ENCODE assay signal across 20 mouse cellular contexts in genomic region chr7:140840750-140841735, GRCm38 (mm10). TPM values are rescaled to one million over a fixed set of nuclear protein-coding genes. Genes with fewer than 3 reads are reported as not detected.
DNase-seq lines count a peak whose midpoint lies in the region; ATAC-seq and TF ChIP-seq lines count a peak whose summit lies in the region.
"Had no signal": no experiment of that assay in that cellular context is flagged by ENCODE, and none has a peak within 500 bp of the region (broad histone marks: within the 10 kb centered on the region; RNA-seq: fewer than 3 reads in every experiment).

No protein-coding gene starts in this region.

- no peaks in the 10 kb centered on the region for H3K4me1 ChIP-seq in lung, embryonic 14.5 days (ENCODE audit: insufficient read depth)
- peaks cover 3% of the 10 kb centered on the region; the same call in 1 of the 2 replicates for H3K4me1 ChIP-seq in lung, adult 2 months (ENCODE audit: control insufficient read depth, insufficient read depth, low read length)
- H3K4me1 ChIP-seq: heart, embryonic 13.5 days had no signal

- no peaks in the 10 kb centered on the region for H3K36me3 ChIP-seq in lung, embryonic 14.5 days (ENCODE audit: insufficient read depth)
- H3K36me3 ChIP-seq in C2C12 (ENCODE audit: control insufficient read depth, insufficient read depth), result no peaks in the 10 kb centered on the region
- H3K36me3 ChIP-seq: heart, embryonic 13.5 days; hindbrain, embryonic 10.5 days; limb, embryonic 12.5 days had no signal

- WGBS in lung, embryonic 14.5 days, result 31% methylated on average over 19 of the region's 19 CpGs
- WGBS in lung, adult 2 months, result 29% methylated on average over 19 of the region's 19 CpGs

- H3K4me3 ChIP-seq in lung, embryonic 14.5 days (ENCODE audit: low read depth, low read length), result no peak overlapping the region
- no peak overlapping the region for H3K4me3 ChIP-seq in lung, adult 2 months (replicated peaks; ENCODE audit: extremely low read depth, low read depth, low read length)
- H3K4me3 ChIP-seq in C2C12 (ENCODE audit: insufficient read depth, poor library complexity, severe bottlenecking), result no peak overlapping the region
- H3K4me3 ChIP-seq: erythroblast, embryonic 14.5 days; heart, embryonic 13.5 days; hindbrain, embryonic 10.5 days; limb, embryonic 12.5 days had no signal

- no peaks in the 10 kb centered on the region for H3K9me3 ChIP-seq in lung, embryonic 14.5 days (ENCODE audit: low read depth, low read length)
- H3K9me3 ChIP-seq: heart, embryonic 13.5 days; hindbrain, embryonic 10.5 days; limb, embryonic 12.5 days had no signal

- no peak for TF ChIP-seq CTCF in lung, embryonic 14.5 days (IDR thresholded peaks at IDR 0.05; ENCODE audit: low read depth)
- TF ChIP-seq CTCF in lung, adult 2 months (IDR thresholded peaks at IDR 0.05; ENCODE audit: insufficient read depth, low read length), result no peak
- no peak for TF ChIP-seq CTCF in C2C12 (IDR thresholded peaks at IDR 0.05; ENCODE audit: control insufficient read depth, insufficient read depth, insufficient read length)

- 0 out of 2 replicates have a peak overlapping the region, but pooled peaks have one; percentile 5 for H3K4me2 ChIP-seq in lung, embryonic 14.5 days
- H3K4me2 ChIP-seq: heart, embryonic 13.5 days; limb, embryonic 12.5 days had no signal

- H3K79me3 ChIP-seq in C2C12 (ENCODE audit: low read depth), result no peaks in the 10 kb centered on the region

- no peak overlapping the region for H3ac ChIP-seq in C2C12 (ENCODE audit: control insufficient read depth, insufficient read length, low read depth)

- DNase-seq in lung, embryonic 14.5 days, result no peak
- DNase-seq in lung, adult 2 months, result no peak
- peak; percentile 27 for DNase-seq in NIH3T3 (ENCODE audit: low read depth)
- DNase-seq in lung, postnatal 36 days, result peak; percentile 41
- DNase-seq in embryo, embryonic 10 days (ENCODE audit: low spot score), result no peak
- no peak for DNase-seq in adrenal gland, postnatal 25 days
- DNase-seq: cerebellum, adult 11 months; gastrocnemius, postnatal 14 days; kidney, adult 11 months; thymus, adult 2 months had no signal

- no peak overlapping the region for H3K27ac ChIP-seq in lung, embryonic 14.5 days (ENCODE audit: low read depth)
- H3K27ac ChIP-seq: heart, embryonic 13.5 days; hindbrain, embryonic 10.5 days; limb, embryonic 12.5 days had no signal

- no peaks in the 10 kb centered on the region for H3K79me2 ChIP-seq in C2C12 (ENCODE audit: control insufficient read depth, insufficient read depth)

- H3K27me3 ChIP-seq in lung, embryonic 14.5 days (ENCODE audit: insufficient read depth, low read length), result peaks cover 7% of the 10 kb centered on the region; the same call in 1 of the 2 replicates
- peaks cover 7% of the 10 kb centered on the region for H3K27me3 ChIP-seq in C2C12 (ENCODE audit: control insufficient read depth, insufficient read depth, insufficient read length)

- H3K9ac ChIP-seq in lung, embryonic 14.5 days, result no peak overlapping the region
- H3K9ac ChIP-seq: heart, embryonic 13.5 days; limb, embryonic 12.5 days had no signal

- no peak for TF ChIP-seq POLR2A in lung, adult 2 months (IDR thresholded peaks at IDR 0.05; ENCODE audit: borderline replicate concordance, extremely low read depth, low read depth, low read length)

- ATAC-seq in lung, embryonic 14.5 days (ENCODE audit: insufficient read depth), result no peak
- no peak for ATAC-seq in frontal cortex, adult (ENCODE audit: low TSS enrichment)

TF ChIP-seq in C2C12, 6 proteins besides CTCF, POLR2A, EP300 and RAD21:
- TF ChIP-seq FOSL1 (IDR thresholded peaks at IDR 0.05; ENCODE audit: insufficient read depth, low read length, poor library complexity, severe bottlenecking) (no peak), MYOD1 (IDR thresholded peaks at IDR 0.05; ENCODE audit: control insufficient read depth, insufficient read length, low read depth) (no peak), CEBPB (IDR thresholded peaks at IDR 0.05; ENCODE audit: low read depth) (peak; percentile 1)

RNA-seq across cellular contexts. Expression of gene Scgb1c1, which starts 4.3 kb away (rescaled TPM):
- not detected in 2 replicates for polyA plus RNA-seq in lung, embryonic 14.5 days (2014; fragmentation: Nextera tagmentation; extraction: Ambion mirVana)
- polyA plus RNA-seq in lung, adult 2 months (2012; rRNA removed), result 45.0 and 76.2 TPM in 2 replicates
- not detected for polyA plus RNA-seq in C2C12 (2012; fragmentation: generic; extraction: Trizol)
- total RNA-seq in adrenal gland, postnatal 25 days (2021), result not detected in 2 replicates
- total RNA-seq: adrenal gland, postnatal 4 days; CH12.LX; gastrocnemius, postnatal 14 days; neutrophil, adult 5-6 weeks had no signal
- polyA plus RNA-seq: cortical plate, adult 2 months; erythroblast, embryonic 14.5 days; heart, embryonic 13.5 days; hindbrain, embryonic 10.5 days; limb, embryonic 12.5 days had no signal

RNA-seq across cellular contexts. Expression of gene Urah, which starts 6.2 kb away (rescaled TPM):
- 2.2 and 3.2 TPM in 2 replicates for polyA plus RNA-seq in lung, embryonic 14.5 days (2014; fragmentation: Nextera tagmentation; extraction: Ambion mirVana)
- 19.7 and 23.3 TPM in 2 replicates for polyA plus RNA-seq in lung, adult 2 months (2012; rRNA removed)
- polyA plus RNA-seq in C2C12 (2012; fragmentation: generic; extraction: Trizol), result not detected
- 0.61 and 2.8 TPM in 2 replicates for total RNA-seq in adrenal gland, postnatal 25 days (2021)
- total RNA-seq: CH12.LX; gastrocnemius, postnatal 14 days; neutrophil, adult 5-6 weeks had no signal
- polyA plus RNA-seq: erythroblast, embryonic 14.5 days had no signal

RNA-seq across cellular contexts. Expression of gene Odf3, which starts 6.6 kb away (rescaled TPM):
- 0.18 TPM in 1 of 2 replicates, not detected in the other for polyA plus RNA-seq in lung, embryonic 14.5 days (2014; fragmentation: Nextera tagmentation; extraction: Ambion mirVana)
- polyA plus RNA-seq in lung, adult 2 months (2012; rRNA removed), result 0.24 TPM in 1 of 2 replicates, not detected in the other
- 0.02 TPM for polyA plus RNA-seq in C2C12 (2012; fragmentation: generic; extraction: Trizol)
- 0.62 TPM in 1 of 2 replicates, not detected in the other for total RNA-seq in adrenal gland, postnatal 25 days (2021)
- total RNA-seq: CH12.LX; gastrocnemius, postnatal 14 days; neutrophil, adult 5-6 weeks had no signal
- polyA plus RNA-seq: erythroblast, embryonic 14.5 days; hindbrain, embryonic 10.5 days; limb, embryonic 12.5 days; thymus, adult 2 months had no signal

RNA-seq across cellular contexts. Expression of gene Gm45785, which starts 15.1 kb away (rescaled TPM):
- not detected in 2 replicates for polyA plus RNA-seq in lung, embryonic 14.5 days (2014; fragmentation: Nextera tagmentation; extraction: Ambion mirVana)
- polyA plus RNA-seq in lung, adult 2 months (2012; rRNA removed), result 2.2 TPM in 1 of 2 replicates, not detected in the other
- polyA plus RNA-seq in C2C12 (2012; fragmentation: generic; extraction: Trizol), result not detected
- total RNA-seq in adrenal gland, postnatal 25 days (2021), result 1.5 TPM in 1 of 2 replicates, not detected in the other
- total RNA-seq: CH12.LX; gastrocnemius, postnatal 14 days; neutrophil, adult 5-6 weeks had no signal
- polyA plus RNA-seq: erythroblast, embryonic 14.5 days; heart, embryonic 13.5 days; hindbrain, embryonic 10.5 days; thymus, adult 2 months had no signal

RNA-seq across cellular contexts. Expression of gene Ric8a, which starts 15.7 kb away (rescaled TPM):
- 53.8 and 54.8 TPM in 2 replicates for polyA plus RNA-seq in lung, embryonic 14.5 days (2014; fragmentation: Nextera tagmentation; extraction: Ambion mirVana)
- polyA plus RNA-seq in lung, adult 2 months (2012; rRNA removed), result 112 and 138 TPM in 2 replicates
- polyA plus RNA-seq in C2C12 (2012; fragmentation: generic; extraction: Trizol), result 59.3 TPM
- 53.8 and 68.7 TPM in 2 replicates for total RNA-seq in adrenal gland, postnatal 25 days (2021)

Comparison
In these comparisons a context has a peak if more than half of its experiments do, and no peak if none do; other contexts are left out.
1. DNase-seq: peak in NIH3T3 (single experiment) and lung, postnatal 36 days (single experiment); none in lung, embryonic 14.5 days (single experiment), lung, adult 2 months (single experiment), embryo, embryonic 10 days (single experiment) and adrenal gland, postnatal 25 days (single experiment).
2. RNA of gene Scgb1c1, which starts 4.3 kb away (polyA plus RNA-seq): 45.0 to 76.2 TPM in lung, adult 2 months; not detected in lung, embryonic 14.5 days and not detected in C2C12 (single experiment); every median in the first group is over 10 times any median in the second.